Comparison of ENCODE assay signal across 8 mouse cellular contexts in genomic region chr11:115157933-115158719, GRCm38 (mm10). TPM values are rescaled to one million over a fixed set of nuclear protein-coding genes. Genes with fewer than 3 reads are reported as not detected.
DNase-seq lines count a peak whose midpoint lies in the region; ATAC-seq lines count a peak whose summit lies in the region.

No protein-coding gene starts in this region.

- peaks cover 53% of the 10 kb centered on the region for H3K4me1 ChIP-seq in midbrain, embryonic 10.5 days
- H3K4me1 ChIP-seq in midbrain, embryonic 14.5 days (ENCODE audit: control insufficient read depth, insufficient read depth, low read length), result peaks cover 4% of the 10 kb centered on the region; the same call in 1 of the 2 replicates
- peaks cover 9% of the 10 kb centered on the region for H3K4me1 ChIP-seq in hindbrain, embryonic 16.5 days (ENCODE audit: control insufficient read depth, insufficient read depth, low read depth, low read length)

- whole genome bisulfite sequencing in midbrain, embryonic 10.5 days, result 43% methylated on average over 12 of the region's 12 CpGs
- WGBS in midbrain, embryonic 14.5 days, result 39% methylated on average over 12 of the region's 12 CpGs
- 38% methylated on average over 12 of the region's 12 CpGs for WGBS in hindbrain, embryonic 16.5 days

- no peak overlapping the region for H3K4me3 ChIP-seq in midbrain, embryonic 10.5 days
- no peak overlapping the region for H3K4me3 ChIP-seq in midbrain, embryonic 14.5 days (replicated peaks; ENCODE audit: low read depth, low read length)
- H3K4me3 ChIP-seq in hindbrain, embryonic 16.5 days (ENCODE audit: low read length), result no peak overlapping the region

- peak; percentile 44 for DNase-seq in adrenal gland, postnatal 14 days
- DNase-seq in adrenal gland, postnatal 36 days, result no peak
- DNase-seq in midbrain, embryonic 10.5 days (ENCODE audit: low spot score), result peak; percentile 11
- DNase-seq in midbrain, embryonic 14.5 days, result no peak
- peak; percentile 50 to 56 for DNase-seq in lung, postnatal 4 days
- DNase-seq in thymus, postnatal 4 days, result peak; percentile 85
- DNase-seq in left cerebral cortex, postnatal 10 days (ENCODE audit: extremely low spot score in 1 of 2, low spot score in 2 of 2), result no peak

- H3K4me2 ChIP-seq in midbrain, embryonic 14.5 days (ENCODE audit: low read length), result no peak overlapping the region
- H3K4me2 ChIP-seq in hindbrain, embryonic 16.5 days (ENCODE audit: low read length), result no peak overlapping the region

- no peaks in the 10 kb centered on the region for H3K36me3 ChIP-seq in midbrain, embryonic 10.5 days
- H3K36me3 ChIP-seq in midbrain, embryonic 14.5 days (ENCODE audit: control insufficient read depth, insufficient read depth, low read length), result no peaks in the 10 kb centered on the region
- H3K36me3 ChIP-seq in hindbrain, embryonic 16.5 days (ENCODE audit: control insufficient read depth, insufficient read depth, low read length), result no peaks in the 10 kb centered on the region

- no peak for ATAC-seq in midbrain, embryonic 14.5 days (ENCODE audit: low FRiP score, low TSS enrichment)
- ATAC-seq in hindbrain, embryonic 16.5 days, result no peak

- H3K27me3 ChIP-seq in midbrain, embryonic 10.5 days (ENCODE audit: low read depth, poor library complexity, severe bottlenecking), result peaks cover 89% of the 10 kb centered on the region
- H3K27me3 ChIP-seq in midbrain, embryonic 14.5 days (ENCODE audit: control insufficient read depth, insufficient read depth, low read length), result peaks cover 42% of the 10 kb centered on the region
- H3K27me3 ChIP-seq in hindbrain, embryonic 16.5 days (replicated peaks; ENCODE audit: control insufficient read depth, insufficient read depth, low read length), result peaks cover 28% of the 10 kb centered on the region

- H3K9ac ChIP-seq in midbrain, embryonic 14.5 days (replicated peaks; ENCODE audit: low read length), result no peak overlapping the region
- no peak overlapping the region for H3K9ac ChIP-seq in hindbrain, embryonic 16.5 days (ENCODE audit: low read depth, low read length)

- intact Hi-C loops in left cerebral cortex, postnatal 10 days (cut with DNase I), result no loop called here

- H3K9me3 ChIP-seq in midbrain, embryonic 10.5 days (replicated peaks), result no peaks in the 10 kb centered on the region
- no peaks in the 10 kb centered on the region for H3K9me3 ChIP-seq in midbrain, embryonic 14.5 days (ENCODE audit: control insufficient read depth, low read length)
- H3K9me3 ChIP-seq in hindbrain, embryonic 16.5 days (ENCODE audit: control insufficient read depth, low read length), result no peaks in the 10 kb centered on the region

- H3K27ac ChIP-seq in midbrain, embryonic 10.5 days (replicated peaks), result peak overlapping the region; percentile 59
- H3K27ac ChIP-seq in midbrain, embryonic 14.5 days (replicated peaks; ENCODE audit: low read depth, low read length), result no peak overlapping the region
- no peak overlapping the region for H3K27ac ChIP-seq in hindbrain, embryonic 16.5 days (ENCODE audit: low read depth, low read length)

RNA-seq across cellular contexts. Expression of gene Slc9a3r1, which starts 5.0 kb away (rescaled TPM):
- 23.0 and 24.3 TPM in 2 replicates for total RNA-seq in adrenal gland, postnatal 14 days (2021)
- 10 to 100 TPM; 18.1 to 20.3 TPM for total RNA-seq in adrenal gland, postnatal 36 days (2021)
- 36.8 and 37.8 TPM in 2 replicates for polyA plus RNA-seq in midbrain, embryonic 10.5 days (2016; fragmentation: Nextera tagmentation; extraction: Ambion mirVana)
- 44.3 and 46.6 TPM in 2 replicates for polyA plus RNA-seq in midbrain, embryonic 14.5 days (2014; fragmentation: Nextera tagmentation; extraction: Ambion mirVana)
- 10 to 100 TPM; 53.7 to 56.0 TPM for total RNA-seq in left cerebral cortex, postnatal 10 days (2021)
- 81.5 and 93.4 TPM in 2 replicates for polyA plus RNA-seq in hindbrain, embryonic 16.5 days (2015; fragmentation: Nextera tagmentation; extraction: Ambion mirVana)

RNA-seq across cellular contexts. Expression of gene Cd300lf, which starts 24.3 kb away (rescaled TPM):
- 0.52 and 1.4 TPM in 2 replicates for total RNA-seq in adrenal gland, postnatal 14 days (2021)
- total RNA-seq in adrenal gland, postnatal 36 days (2021), result 1 to 10 TPM in 1 of 2 experiments, under 1 TPM in 1; 0.69 to 1.0 TPM
- polyA plus RNA-seq in midbrain, embryonic 10.5 days (2016; fragmentation: Nextera tagmentation; extraction: Ambion mirVana), result 0.21 TPM in 1 of 2 replicates, not detected in the other
- polyA plus RNA-seq in midbrain, embryonic 14.5 days (2014; fragmentation: Nextera tagmentation; extraction: Ambion mirVana), result not detected in 2 replicates
- total RNA-seq in left cerebral cortex, postnatal 10 days (2021), result under 1 TPM; 0.28 to 0.90 TPM
- polyA plus RNA-seq in hindbrain, embryonic 16.5 days (2015; fragmentation: Nextera tagmentation; extraction: Ambion mirVana), result 0.29 and 0.32 TPM in 2 replicates

RNA-seq across cellular contexts. Expression of gene Tmem104, which starts 29.2 kb away (rescaled TPM):
- total RNA-seq in adrenal gland, postnatal 14 days (2021), result 9.0 and 15.7 TPM in 2 replicates
- 10 to 100 TPM; 19.9 to 23.2 TPM for total RNA-seq in adrenal gland, postnatal 36 days (2021)
- 7.1 and 11.3 TPM in 2 replicates for polyA plus RNA-seq in midbrain, embryonic 10.5 days (2016; fragmentation: Nextera tagmentation; extraction: Ambion mirVana)
- polyA plus RNA-seq in midbrain, embryonic 14.5 days (2014; fragmentation: Nextera tagmentation; extraction: Ambion mirVana), result 10.9 and 14.9 TPM in 2 replicates
- 10 to 100 TPM; 19.9 to 20.3 TPM for total RNA-seq in left cerebral cortex, postnatal 10 days (2021)
- 12.3 and 13.1 TPM in 2 replicates for polyA plus RNA-seq in hindbrain, embryonic 16.5 days (2015; fragmentation: Nextera tagmentation; extraction: Ambion mirVana)

RNA-seq across cellular contexts. Expression of gene Nat9, which starts 29.5 kb away (rescaled TPM):
- 26.4 and 30.6 TPM in 2 replicates for total RNA-seq in adrenal gland, postnatal 14 days (2021)
- 10 to 100 TPM; 26.7 to 29.4 TPM for total RNA-seq in adrenal gland, postnatal 36 days (2021)
- polyA plus RNA-seq in midbrain, embryonic 10.5 days (2016; fragmentation: Nextera tagmentation; extraction: Ambion mirVana), result 17.8 and 19.5 TPM in 2 replicates
- polyA plus RNA-seq in midbrain, embryonic 14.5 days (2014; fragmentation: Nextera tagmentation; extraction: Ambion mirVana), result 17.4 and 21.2 TPM in 2 replicates
- total RNA-seq in left cerebral cortex, postnatal 10 days (2021), result 10 to 100 TPM; 14.5 to 16.6 TPM
- polyA plus RNA-seq in hindbrain, embryonic 16.5 days (2015; fragmentation: Nextera tagmentation; extraction: Ambion mirVana), result 20.9 and 24.6 TPM in 2 replicates

Comparison
In these comparisons a context has a peak if more than half of its experiments do, and no peak if none do; other contexts are left out.
1. DNase-seq: peak in adrenal gland, postnatal 14 days (single experiment), midbrain, embryonic 10.5 days (single experiment), lung, postnatal 4 days (2 of 2) and thymus, postnatal 4 days (single experiment); none in adrenal gland, postnatal 36 days (0 of 2), midbrain, embryonic 14.5 days (single experiment) and left cerebral cortex, postnatal 10 days (0 of 2).